Mouse (Mus musculus) ES-Bruce4 (cell line): Measurements from ENCODE around the gene Ankrd66.

Experiments
- CTCF ChIP-seq: IDR thresholded peaks from one replicate; pipeline ENCODE4 v1.8.1; 2011; ENCODE audit warnings: low read depth, low read length
- EP300 ChIP-seq: IDR thresholded peaks from 2 replicates; pipeline ENCODE4 v1.6.1; 2011; ENCODE audit warnings: low read depth, low read length; ENCODE audit not compliant: insufficient read depth
- POLR2A ChIP-seq: IDR thresholded peaks from one replicate; pipeline ENCODE4 v1.8.1; 2011; ENCODE audit warnings: low read length; ENCODE audit not compliant: insufficient read depth

DNA sequence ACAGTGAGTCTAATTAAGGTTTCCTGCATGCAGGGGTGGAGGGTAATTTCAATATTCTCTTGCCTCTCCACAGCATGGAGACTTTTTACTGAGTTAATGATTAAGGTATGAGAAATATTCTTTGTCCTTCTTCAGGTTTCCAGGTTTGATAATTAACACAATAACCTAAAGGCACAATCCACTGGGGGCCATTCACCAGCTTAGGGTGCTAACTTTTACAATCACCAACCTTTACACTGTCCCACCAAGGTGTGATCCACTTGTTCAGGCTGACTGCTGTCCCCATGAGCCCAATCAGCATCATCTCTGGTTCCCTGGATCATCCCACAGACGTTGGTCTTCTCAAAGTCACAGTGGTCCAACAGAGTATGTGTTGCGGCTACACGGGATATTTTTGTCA is 57.5 kb downstream of the Ankrd66 start:
- TF ChIP-seq CTCF (no peak), EP300 (no peak), POLR2A (no peak)
